Mouse (Mus musculus) large intestine, adult 2 months (tissue): ENCODE data around the gene Mesp2. TPM values are rescaled to one million over a fixed set of nuclear protein-coding genes. Genes with fewer than 3 reads are reported as not detected.
"Not testable (repeated sequence)": the region's sequence is repeated elsewhere in the genome, so short reads cannot be mapped to it uniquely, and the experiment has no call there.

Experiments
- DNase-seq: peaks from one replicate; pipeline ENCODE4 v3.0.0-alpha.2; 2012; ENCODE audit warnings: low read depth, low spot score
- WGBS: fragments of 180-500 bp; shearing (Covaris S2); methylation state at CpG from one replicate; pipeline ENCODE4 v1.1.7; 2018; 5-methylcytosine and 5-hydroxymethylcytosine counted together
- polyA plus RNA-seq: library from polyadenylated mRNA; depleted of rRNA; stranded (reverse); fragments of >200 nt; gene quantifications from 2 replicates; pipeline ENCODE4 v1.2.3, GENCODE M21; 2012; rRNA removed

The Mesp2 gene
- polyA plus RNA-seq: 0.35 and 0.64 TPM in 2 replicates

DNA sequence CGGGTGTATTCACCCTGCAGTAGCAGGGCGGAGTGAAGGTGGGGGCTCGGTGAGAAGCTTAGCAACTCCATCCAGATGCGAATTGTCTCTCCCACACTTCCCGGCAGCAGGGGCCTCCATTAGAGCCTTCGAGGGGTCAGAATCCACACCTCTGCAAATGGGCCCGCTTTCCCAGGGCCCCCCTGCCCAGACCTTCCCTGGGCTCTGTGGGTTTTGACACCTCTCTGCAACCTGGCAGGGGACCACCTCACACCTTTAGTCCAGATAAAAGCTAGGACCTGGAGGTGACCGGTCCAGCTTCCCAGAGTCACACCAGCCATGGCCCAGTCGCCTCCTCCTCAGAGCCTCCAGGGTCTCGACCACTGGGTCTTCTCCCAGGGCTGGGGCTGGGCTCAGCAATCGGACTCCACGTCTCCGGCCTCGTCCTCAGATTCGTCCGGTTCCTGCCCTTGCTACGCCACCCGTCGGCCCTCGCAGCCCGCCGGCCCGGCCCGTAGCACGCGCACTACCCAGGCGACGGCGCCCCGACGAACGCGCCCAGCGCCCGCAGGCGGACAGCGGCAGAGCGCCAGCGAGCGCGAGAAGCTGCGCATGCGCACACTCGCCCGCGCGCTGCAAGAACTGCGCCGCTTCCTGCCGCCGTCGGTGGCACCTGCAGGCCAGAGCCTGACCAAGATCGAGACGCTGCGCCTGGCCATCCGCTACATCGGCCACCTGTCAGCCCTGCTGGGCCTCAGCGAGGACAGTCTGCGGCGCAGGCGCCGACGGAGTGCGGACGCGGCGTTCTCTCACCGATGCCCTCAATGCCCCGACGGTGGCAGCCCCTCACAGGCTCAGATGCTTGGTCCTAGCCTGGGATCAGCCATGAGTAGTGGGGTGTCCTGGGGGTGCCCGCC is at the start of gene Mesp2:
Gene Mesp2, plus strand, starts transcription at position 117 of the 896 bp plus-strand sequence.
- 15% methylated on average over 71 of the region's 71 CpGs for WGBS
- no peak for DNase-seq

DNA sequence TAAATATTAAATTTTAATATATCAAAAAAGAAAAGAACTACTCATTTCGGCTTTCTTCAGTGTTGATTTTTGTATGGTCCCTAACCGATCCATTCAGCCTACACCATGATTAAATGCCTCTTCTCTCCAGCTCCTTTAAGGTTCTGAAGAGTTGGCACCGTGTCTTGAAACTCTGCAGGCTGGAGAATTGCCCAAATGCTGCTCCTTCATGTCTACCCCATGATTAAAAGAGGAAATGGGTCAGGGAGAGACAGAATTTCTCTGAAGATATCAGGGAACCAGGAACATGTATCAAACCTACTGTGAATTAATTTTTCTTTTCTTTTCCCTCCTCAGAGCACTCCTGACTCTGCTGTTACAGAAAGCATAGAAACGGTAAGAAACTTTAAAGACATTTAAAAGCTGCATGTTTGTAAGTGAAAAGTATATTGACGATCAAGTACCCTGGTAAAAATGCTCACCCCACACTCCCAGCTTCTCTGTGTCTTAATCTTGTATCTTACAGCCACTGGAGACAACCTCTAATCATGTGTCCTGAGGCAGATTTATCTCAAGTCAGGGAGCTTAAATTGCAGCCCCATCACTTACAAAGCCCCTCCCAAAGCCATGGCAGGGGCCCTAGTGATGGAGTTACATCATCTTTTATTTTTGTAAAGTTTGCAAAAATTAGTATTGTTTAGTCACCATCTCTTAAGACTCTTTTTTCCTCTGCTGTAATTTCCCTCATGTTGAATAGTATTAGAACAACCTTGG is 49.2 kb upstream of the Mesp2 start:
- no peak for DNase-seq
- WGBS: 74% methylated on average over 5 of the region's 5 CpGs

DNA sequence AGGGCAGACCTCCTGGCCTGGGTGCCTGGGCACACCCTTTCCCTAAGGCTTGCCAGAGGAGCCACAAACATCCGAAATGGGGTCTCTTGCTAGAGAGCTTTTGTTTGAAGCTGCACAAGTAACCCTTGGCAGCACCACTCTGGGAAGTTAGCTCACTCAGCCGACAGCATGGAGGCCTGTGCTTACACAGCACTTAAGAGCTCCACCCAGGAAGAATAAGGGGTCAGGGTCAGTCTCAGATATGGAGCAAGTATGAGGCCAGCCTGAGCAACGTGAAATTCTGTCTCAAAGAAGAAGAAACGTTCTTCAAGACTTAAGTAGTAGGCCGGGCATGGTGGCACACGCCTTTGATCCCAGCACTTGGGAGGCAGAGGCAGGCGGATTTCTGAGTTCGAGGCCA is 48.4 kb upstream of the Mesp2 start:
- 60% methylated on average over 8 of the region's 8 CpGs for WGBS
- DNase-seq: no peak

DNA sequence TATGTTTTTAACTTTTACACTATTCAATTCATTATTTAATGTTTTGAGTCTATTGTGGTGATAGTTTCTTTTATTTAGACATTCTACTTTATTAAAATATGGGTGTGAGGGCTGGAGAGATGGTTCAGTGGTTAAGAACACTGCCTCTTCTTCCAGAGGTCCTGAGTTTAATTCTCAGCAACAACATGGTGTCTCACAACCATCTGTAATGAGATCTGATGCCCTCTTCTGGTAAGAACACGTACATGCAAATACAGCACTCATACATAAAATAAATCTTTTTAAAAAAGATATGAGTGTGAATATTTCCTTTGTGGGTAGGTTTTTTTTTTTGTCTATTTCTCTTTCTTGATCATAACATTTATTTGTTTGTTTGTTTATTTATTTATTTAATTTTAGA is 44.5 kb upstream of the Mesp2 start:
- 48% methylated on average over 1 of the region's 1 CpGs for WGBS

DNA sequence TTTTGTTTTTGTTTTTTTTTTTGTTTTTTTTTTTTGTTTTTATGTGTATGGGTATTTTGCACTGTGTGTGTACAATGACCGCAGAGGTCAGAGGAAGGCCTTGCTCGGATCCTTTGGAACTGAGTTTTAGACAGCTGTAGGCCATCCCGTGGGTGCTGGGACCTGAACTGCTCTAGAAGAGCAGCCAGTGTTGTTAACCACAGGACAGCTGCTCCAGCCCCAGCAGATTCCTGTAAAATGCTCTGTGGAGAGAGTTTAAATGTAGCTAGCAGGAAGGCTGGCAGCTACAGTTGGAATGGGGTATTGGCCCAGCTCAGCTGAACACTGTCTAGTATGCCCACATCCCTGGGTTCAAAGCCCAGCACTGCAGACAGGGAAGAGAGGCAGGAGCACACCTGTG is 40.9 kb upstream of the Mesp2 start:
- WGBS: 76% methylated on average over 3 of the region's 3 CpGs

More for the DNA sequence above, 44.5 kb upstream of the Mesp2 start:
- DNase-seq: no peak

DNA sequence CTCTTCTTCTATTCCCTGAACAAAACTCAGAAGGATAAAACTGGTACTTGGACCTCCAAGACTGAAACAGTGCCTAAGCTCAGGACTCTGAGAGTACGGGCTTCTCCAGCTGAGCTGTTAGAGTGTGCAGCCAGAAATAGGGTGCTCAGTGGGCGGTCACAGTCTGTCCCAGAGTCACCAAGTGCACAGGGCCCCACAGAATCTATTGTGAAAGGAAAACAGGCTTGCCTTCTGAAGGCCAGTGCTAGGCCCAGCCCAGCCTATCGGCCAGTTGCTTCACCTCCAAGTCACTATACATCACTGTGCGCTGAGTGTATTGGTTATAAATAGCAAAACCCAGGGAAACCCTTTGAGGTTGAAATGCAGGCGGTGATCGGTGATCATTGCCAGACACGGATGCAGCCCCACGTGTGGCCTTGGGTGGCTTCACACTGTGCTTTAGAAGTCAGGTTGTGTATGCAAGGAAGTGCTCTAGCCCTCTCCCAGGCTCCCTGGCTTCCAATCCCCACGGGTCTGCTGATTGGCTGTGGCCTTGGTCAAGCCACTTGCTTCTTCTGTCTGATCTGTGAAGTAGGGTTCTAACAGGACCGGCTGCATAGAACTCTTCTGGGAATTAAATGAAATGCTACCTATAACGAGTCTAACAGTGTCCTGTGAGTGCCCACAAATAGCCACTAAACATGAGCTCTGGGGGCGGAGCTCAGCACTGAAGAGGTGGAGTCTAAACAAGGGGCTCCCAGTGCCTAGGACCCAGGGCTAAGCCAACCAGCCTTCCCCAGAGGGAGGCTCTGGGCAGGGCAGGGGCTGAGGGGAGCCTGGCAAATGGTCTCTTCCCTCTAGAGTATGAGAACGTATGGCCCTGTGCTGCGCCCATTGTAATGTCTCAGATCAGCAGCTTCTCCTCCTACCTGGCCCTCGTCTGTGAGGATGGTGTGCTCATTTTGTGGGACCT is 38.7 kb upstream of the Mesp2 start:
- DNase-seq: no peak
- WGBS: 65% methylated on average over 15 of the region's 15 CpGs

More for the DNA sequence above, 40.9 kb upstream of the Mesp2 start:
- no peak for DNase-seq

DNA sequence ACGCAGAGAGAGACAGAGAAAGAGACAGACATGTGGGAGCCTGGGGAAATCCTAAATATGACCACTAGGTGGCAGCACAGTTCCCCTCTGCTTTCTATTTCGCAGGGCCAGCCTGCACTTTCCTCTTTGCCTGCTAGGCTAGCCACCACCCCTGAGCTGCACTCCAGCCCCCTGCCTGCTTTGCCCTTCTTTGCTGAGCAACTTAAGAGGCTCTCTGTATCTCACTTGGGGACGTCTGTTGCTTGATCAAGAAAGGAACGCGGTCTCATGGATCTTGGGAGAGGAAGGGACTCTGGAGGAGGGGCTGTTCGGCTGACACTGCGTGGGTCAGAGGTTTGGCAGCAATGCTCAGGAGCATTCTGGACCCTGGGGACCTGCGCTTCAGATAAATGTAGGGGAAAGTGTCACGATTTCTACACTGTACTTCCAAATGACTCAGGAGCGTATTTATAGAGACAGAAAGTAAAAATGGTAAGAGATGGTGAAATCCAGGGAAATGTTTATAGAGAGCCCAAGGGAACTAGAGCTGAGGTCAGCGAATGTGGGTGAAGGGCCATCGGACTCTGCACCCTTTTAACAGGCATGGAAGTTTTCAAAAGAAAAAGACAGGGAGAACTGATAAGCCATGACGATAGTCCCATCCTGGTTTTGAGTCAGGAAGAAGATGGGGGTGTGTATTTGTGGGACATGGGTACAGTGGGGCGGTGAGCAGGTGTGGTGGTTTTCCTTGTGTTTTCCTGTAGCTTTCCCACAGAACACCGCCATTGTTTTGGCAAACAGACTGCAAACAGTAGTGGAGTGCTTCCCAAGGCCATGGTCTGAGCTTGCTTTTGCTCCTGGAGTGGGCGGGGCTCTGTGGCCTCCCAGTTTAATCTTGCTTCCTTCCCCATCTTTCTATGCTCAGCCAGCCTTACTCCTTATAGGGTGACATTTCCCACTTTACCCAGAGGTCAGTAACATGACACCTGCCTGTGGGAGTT is 29.6 kb upstream of the Mesp2 start:
- peak; percentile 59 for DNase-seq

DNA sequence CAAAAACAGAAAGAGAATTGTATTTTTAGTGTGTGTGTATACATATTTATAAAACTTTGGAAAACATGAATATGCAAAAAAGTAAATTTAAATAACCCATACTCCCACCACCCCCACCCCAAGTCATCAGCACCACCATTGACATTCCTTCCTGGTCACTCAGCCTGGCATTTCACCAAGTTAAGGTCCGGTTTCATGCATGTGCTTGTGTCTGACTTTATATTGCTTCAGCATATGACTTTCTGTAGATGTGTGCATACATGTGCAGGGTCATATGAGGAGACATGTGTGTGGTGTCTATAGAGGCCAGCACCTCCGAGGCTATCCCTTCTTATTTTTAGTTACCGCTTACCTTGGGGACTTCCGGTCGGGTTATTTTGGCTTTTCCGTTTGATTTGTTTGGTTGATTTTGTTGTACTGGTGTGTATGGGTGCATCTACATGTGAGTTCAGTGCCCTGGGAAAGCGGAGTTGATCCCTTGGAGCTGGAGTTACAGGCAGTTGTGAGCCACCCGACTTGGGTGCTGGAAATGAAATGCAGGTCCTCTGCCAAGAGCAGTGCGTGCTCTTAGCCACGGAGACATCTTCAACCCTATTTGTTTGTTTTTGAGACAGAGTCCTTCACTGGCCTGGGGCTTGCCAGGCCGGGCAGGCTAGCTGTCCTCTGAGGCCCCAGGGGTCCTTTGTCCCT is 28.6 kb upstream of the Mesp2 start:
- DNase-seq: no peak
- 85% methylated on average over 11 of the region's 11 CpGs for WGBS

More for the DNA sequence above, 29.6 kb upstream of the Mesp2 start:
- 12% methylated on average over 16 of the region's 16 CpGs for WGBS

DNA sequence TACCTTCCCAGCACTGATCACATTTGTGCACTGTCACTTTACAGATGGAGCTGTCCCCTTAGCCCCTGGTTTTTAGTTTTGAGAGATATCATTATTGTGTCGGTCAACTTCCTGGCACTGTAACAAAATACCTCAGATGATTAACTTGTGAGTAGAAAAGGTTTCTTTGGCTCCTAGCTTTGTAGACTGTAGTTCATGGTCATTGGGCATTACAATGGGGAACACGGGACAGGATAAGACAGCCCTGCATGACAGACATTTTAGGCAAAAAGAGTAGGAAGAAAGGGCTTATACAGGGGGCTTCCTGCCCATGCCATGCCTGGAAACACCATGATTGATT is 28.0 kb upstream of the Mesp2 start:
- DNase-seq: no peak
- WGBS: 81% methylated on average over 2 of the region's 2 CpGs

DNA sequence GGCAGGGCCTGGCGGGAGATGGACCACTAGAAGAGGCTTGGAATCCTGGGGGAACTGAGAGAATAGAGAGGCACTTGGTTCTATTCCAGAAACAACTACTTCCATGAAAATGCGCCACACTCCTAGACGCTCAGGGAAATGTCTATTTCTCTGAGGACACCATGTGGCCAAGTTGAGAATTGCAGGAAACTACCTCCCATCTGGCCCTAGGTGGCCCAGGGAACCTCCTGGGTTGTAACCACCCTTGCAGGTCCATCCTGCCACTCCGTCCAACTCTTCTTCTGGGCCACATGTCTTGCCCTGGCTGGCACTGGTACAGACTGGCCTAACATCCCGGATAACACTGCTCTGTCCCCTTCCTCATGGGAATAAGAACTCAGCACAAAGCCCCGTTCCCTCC is 24.2 kb upstream of the Mesp2 start:
- 17% methylated on average over 6 of the region's 6 CpGs for WGBS

DNA sequence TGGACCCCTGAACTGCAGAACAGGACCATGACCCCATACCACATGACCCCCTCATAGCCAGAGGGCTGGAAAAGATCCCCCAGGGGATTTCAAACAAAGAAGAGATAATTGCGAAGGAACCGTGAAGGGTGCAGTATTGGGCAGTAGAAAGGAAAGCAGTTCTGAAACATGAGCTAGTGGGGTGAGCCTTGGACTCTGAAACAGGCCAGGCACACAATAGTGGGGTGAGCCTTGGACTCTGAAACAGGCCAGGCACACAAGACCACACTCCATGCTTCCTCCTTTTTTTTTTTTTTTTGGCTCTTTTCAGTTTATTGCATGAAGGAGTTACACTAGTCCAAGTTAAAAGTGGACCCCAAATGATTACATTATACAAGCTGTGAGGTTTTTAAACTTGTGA is 20.7 kb upstream of the Mesp2 start:
- DNase-seq: not testable (repeated sequence)
- 50% methylated on average over 2 of the region's 2 CpGs for whole genome bisulfite sequencing

More for the DNA sequence above, 24.2 kb upstream of the Mesp2 start:
- peak; percentile 61 for DNase-seq

DNA sequence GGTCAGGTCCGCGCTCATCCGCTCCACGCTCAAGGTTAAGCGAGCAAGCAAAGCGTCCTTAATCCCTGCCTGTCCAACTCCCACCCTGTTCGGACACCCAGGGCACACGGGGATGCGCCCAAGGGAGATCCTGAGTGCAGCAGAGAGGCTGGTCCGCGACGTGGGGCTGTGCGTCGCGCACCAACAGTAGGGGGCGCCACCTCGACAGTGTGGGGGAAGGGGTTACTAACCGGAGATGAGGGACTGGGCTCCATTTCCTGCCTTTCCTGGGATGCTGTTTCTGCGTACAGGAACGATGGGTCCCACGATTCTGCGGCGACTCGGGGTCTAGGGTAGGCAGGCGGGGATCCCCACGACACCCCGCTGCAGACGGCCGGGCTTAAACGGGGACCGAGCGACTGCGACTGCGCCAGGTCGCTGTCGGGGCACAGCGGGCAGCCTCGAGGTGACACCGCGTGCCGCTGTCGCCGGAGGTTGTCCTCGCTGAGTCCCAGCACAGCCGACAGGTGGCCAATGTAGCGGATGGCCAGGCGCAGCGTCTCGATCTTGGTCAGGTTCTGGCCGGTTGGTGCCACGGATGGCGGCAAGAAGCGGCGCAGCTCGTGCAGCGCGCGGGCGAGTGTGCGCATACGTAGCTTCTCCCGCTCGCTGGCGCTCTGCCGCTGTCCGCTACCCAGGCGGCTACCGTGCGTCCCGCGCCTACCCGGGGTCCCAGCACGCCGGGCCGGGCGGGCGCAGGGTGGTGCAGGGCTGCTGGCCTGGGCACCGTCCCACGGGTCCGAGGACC is 17.7 kb upstream of the Mesp2 start:
- WGBS: 1% methylated on average over 80 of the region's 80 CpGs
- DNase-seq: no peak

DNA sequence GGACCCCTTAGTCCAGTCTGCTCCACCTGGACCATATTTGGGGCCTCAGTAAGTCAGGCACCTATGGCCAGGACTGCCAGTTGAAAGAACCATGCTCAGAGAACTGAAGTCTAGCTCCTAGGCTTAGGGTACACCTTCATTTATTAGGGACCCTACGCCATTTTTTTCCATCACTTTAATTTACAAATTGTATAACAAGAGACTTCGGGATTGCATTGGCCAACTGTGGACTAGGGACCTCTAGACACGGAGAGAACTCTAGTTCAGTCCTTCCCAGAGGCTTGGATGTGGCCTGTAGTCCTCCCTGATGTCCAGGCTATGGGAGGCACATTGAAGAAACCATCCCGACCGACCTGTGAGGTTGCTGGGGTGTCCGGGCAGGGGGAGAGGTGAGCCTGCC is 16.8 kb upstream of the Mesp2 start, which contains the start of gene Mesp1:
Gene Mesp1, minus strand, starts transcription at position 101 of the 400 bp plus-strand sequence.
- DNase-seq: no peak
- WGBS: 86% methylated on average over 6 of the region's 6 CpGs

DNA sequence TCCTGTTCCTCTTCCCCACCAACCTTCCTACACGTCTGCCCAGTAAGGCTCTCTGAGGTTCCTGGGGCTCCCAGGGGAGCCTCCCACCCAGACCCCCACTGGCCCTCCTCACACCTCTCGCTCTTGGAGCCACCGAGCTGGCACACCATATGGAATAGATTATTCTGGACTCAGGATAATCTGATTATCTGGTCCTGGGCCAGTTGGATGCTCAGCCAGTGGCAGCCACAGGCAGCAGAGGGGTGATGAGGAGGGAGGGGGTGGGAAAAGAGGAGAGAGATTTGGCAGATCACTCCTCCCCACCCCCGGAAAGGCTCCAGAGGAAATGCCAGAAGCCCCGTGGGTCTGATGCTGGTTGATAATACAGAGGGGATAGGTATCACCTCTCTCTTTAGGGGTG is 11.9 kb upstream of the Mesp2 start:
- 43% methylated on average over 5 of the region's 5 CpGs for WGBS
- no peak for DNase-seq

DNA sequence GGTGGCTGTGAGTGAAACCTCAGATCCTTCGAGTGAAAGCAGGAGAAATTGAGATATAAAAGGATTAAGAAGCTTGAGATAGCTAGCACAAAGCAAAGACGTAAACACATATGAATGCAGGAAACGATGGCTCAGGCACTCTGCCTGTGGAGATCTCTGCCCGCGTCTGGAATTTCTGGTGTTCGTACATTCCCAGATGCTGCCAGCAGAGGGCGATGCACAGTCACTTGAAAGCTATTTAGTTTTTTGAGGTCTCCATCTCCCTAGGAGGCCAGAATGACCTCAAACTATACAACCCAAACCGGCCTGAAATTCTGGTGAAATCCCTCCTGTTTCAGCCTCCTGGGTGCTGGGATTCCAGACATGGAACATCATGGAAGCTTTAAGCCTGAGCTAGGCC is 11.5 kb upstream of the Mesp2 start:
- peak; percentile 43 for DNase-seq
- WGBS: 2% methylated on average over 8 of the region's 8 CpGs

DNA sequence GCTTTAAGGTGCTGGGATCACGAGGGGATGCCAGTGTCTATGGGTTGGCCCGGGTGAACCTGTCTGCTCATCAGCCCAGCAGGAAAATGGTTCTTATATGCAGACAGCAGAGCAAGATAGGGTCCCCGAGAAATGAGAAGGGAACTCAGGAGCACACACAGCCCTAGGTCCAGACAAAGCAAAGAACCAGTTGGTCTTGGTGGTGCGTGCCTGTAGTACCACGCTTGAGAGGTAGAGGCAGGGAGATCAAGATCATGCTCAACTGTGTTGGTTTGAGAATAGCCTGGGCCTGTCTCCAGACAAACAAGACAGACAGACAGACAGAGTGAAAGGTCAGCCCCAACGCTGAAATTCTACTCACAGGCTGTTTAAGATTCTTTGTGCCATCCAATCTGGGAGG is 11.0 kb upstream of the Mesp2 start:
- no peak for DNase-seq
- whole genome bisulfite sequencing: 76% methylated on average over 6 of the region's 6 CpGs

DNA sequence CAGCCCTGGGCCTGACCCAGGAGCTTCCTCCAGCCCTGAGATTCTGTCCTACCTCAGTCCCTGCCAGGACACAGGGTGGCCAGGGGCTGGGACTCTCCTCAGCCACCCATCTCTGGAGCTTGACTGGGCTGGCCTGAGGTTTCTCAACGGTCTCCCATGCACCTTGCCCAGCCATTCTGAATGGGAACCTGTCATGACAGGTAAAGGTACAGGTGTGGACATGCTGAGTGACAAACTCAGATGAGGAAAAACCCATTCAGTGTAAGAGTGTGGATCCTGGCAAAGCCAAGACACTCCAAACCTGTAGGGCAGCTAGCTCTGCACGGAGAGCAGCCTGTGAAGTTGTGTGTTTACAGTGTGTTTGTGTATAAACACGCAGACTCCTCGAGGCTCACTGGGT is 10.2 kb upstream of the Mesp2 start:
- DNase-seq: no peak
- 69% methylated on average over 4 of the region's 4 CpGs for WGBS
